Mouse (Mus musculus): ENCODE data around the gene Gm21969. TPM values are rescaled to one million over a fixed set of nuclear protein-coding genes. Genes with fewer than 3 reads are reported as not detected.

Gene Gm21969
- total RNA-seq, 2 experiments from 2014 or later: not detected

GRCm38 (mm10) chr4:139710467-139711334 is 107.7 kb downstream of the Gm21969 start:
- intact Hi-C loops (cut with DNase I): no loop called here
- DNase-seq: no peak

Small RNAs within 50 kb of the gene (microRNA-seq; reads per million reads assigned to microRNA genes)
- gene Gm25571 (0 reads per million in 2 experiments), gene Mir7020 (0 to 1.1 reads per million in 2 experiments)

Other genes starting within 250 kb of the Gm21969 start
- 1 to 10 TPM; 8.7 to 9.1 TPM for gene Iffo2, start 72.6 kb upstream of the Gm21969 start, total RNA-seq (2021)
- gene Aldh4a1, start 19.7 kb downstream of the Gm21969 start, total RNA-seq (2021): 10 to 100 TPM; 28.4 to 31.5 TPM
- not detected for gene Tas1r2, start 50.4 kb downstream of the Gm21969 start, total RNA-seq (2021)
- gene Pax7, start 230.3 kb downstream of the Gm21969 start, total RNA-seq (2021): not detected

All from heart, postnatal 14 days (tissue).